Mouse (Mus musculus) cerebellum, adult 11 months (tissue): Measurements from ENCODE around the gene Gm13279.
"Not testable (repeated sequence)": the region's sequence is repeated elsewhere in the genome, so short reads cannot be mapped to it uniquely, and the experiment has no call there.

ENCODE experiments used
- DNase-seq: peaks from one replicate; pipeline ENCODE4 v3.0.0; 2022

Gm13279 gene

DNA sequence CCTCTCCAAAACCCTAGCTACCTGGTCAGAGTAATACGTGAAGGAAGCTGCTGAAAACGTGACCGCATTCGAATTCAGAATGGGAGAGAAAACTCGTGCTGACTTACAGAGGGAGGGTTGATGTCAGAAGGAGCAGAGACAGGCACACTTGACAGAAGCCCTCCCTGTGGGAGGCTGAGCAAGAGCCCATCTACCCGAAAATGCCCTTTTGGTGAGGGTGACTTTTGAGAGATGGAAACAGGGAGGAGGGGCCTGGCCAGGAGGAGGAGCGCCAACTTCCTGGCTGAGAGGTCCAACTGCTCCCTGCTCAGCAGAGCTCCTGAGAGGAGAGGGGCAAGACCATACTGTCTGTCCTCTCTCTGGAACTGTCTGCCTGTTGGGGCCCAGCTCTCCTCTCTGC lies 2.2 kb downstream of the Gm13279 start, which contains the start of gene Gm13285:
TSS of gene Gm13285 (plus strand) at position 301 of the 400 bp plus-strand sequence.
- DNase-seq, result not testable (repeated sequence)

DNA sequence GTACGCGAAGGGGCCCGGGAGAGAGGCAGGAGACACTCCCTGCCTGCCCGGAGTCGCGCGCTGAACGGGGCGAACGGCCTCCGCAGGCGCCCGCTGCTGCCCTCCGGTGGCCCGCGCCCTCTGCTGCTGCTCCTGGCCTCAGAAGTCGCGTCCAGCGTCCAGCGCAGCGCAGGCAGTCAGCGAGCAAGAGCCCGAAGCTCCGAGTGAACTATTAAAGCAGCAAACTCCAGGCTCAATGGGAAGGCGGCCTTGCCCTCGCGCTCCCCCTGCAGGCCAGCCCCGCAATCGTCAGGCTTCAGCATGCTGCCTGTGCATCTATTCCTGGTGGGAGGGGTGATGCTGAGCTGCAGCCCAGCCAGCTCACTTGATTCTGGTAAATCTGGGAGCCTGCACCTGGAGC lies 5.8 kb downstream of the Gm13279 start, which contains the start of gene Gm13287:
TSS of gene Gm13287 (plus strand) at position 301 of the 400 bp plus-strand sequence.
- DNase-seq, result not testable (repeated sequence)

DNA sequence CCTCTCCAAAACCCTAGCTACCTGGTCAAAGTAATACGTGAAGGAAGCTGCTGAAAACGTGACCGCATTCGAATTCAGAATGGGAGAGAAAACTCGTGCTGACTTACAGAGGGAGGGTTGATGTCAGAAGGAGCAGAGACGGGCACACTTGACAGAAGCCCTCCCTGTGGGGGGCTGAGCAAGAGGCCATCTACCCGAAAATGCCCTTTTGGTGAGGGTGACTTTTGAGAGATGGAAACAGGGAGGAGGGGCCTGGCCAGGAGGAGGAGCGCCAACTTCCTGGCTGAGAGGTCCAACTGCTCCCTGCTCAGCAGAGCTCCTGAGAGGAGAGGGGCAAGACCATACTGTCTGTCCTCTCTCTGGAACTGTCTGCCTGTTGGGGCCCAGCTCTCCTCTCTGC lies 8.0 kb downstream of the Gm13279 start, which contains the start of gene Gm13288:
TSS of gene Gm13288 (plus strand) at position 301 of the 400 bp plus-strand sequence.
- not testable (repeated sequence) for DNase-seq

DNA sequence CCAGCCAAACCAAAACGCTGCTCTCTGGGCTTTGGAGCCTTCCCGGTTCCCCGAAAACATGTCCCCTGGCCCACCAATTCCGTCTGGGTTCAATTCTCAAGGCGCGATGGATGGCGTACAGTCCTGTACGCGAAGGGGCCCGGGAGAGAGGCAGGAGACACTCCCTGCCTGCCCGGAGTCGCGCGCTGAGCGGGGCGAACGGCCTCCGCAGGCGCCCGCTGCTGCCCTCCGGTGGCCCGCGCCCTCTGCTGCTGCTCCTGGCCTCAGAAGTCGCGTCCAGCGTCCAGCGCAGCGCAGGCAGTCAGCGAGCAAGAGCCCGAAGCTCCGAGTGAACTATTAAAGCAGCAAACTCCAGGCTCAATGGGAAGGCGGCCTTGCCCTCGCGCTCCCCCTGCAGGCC lies 8.6 kb downstream of the Gm13279 start:
- peak; percentile 17 for DNase-seq

DNA sequence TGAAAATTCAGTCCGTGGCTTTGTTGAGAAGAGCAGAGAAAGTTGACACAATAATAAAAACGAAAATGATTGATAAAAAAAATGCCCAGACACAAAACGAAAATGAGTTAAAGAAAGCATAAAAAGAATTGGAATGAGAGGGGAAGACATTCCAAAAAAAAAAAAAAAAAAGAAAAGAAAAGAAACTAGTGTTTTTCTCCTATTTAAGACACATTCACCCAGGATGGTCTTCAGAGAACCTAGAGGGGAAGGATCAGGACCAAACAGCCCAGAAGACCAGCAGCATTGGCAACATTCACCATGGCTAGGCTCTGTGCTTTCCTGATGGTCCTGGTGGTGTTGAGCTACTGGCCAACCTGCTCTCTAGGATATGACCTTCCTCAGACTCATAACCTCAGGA lies 18.7 kb downstream of the Gm13279 start, which contains the start of gene Ifna7:
TSS of gene Ifna7 (plus strand) at position 301 of the 400 bp plus-strand sequence.
- DNase-seq, result no peak

DNA sequence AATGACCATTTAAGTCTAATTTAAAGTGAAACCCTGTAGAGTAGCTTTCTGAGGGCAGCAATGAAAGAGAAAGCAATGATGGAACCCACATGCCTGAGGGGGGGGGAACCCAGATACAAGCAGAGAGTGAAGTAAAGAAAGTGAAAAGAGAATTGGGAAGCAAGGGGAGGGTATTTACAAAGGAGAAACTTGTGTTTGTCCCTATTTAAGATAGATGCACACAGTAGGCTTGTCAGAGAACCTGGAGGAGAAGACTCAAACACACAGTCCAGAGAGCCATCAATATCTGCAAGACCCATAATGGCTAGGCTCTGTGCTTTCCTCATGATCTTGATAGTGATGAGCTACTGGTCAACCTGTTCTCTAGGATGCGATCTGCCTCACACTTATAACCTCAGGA lies 22.5 kb downstream of the Gm13279 start, which contains the start of gene Ifna11:
TSS of gene Ifna11 (plus strand) at position 301 of the 400 bp plus-strand sequence.
- DNase-seq, result no peak

DNA sequence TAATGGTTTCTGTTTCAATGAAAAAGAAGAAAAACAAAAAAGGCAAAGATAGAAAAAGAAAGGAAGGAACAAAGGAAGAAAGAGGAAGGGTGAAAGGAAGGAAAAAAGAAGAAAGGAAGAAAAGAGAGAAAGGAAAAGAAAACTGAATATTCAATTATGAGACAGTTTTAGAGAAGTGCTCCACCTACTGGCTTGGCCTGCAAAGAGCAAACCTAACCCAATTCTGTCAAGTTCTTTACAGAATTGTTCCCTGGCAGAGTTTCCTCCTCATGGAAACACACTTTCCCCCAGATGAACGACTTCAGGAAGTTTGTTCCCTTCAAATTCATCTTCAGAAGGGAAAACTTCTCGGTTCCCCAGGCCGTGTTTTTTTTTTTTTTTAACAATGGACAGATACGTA lies 25.8 kb downstream of the Gm13279 start:
- no peak for DNase-seq

DNA sequence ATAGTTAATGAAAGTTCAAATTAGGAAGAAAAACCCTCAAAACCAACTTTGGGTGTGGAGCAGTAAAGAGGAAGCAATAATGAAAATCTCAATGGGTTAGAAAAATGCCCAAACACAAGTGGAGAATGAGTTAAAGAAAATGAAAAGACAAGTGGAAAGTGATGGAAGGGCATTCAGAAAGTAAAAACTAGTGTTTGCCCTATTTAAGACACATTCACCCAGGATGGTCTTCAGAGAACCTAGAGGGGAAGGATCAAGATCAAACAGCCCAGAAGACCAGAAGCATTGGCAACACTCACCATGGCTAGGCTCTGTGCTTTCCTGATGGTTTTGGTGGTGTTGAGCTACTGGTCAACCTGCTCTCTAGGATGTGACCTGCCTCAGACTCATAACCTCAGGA lies 29.9 kb downstream of the Gm13279 start, which contains the start of gene Ifna6:
TSS of gene Ifna6 (plus strand) at position 301 of the 400 bp plus-strand sequence.
- DNase-seq, result not testable (repeated sequence)

DNA sequence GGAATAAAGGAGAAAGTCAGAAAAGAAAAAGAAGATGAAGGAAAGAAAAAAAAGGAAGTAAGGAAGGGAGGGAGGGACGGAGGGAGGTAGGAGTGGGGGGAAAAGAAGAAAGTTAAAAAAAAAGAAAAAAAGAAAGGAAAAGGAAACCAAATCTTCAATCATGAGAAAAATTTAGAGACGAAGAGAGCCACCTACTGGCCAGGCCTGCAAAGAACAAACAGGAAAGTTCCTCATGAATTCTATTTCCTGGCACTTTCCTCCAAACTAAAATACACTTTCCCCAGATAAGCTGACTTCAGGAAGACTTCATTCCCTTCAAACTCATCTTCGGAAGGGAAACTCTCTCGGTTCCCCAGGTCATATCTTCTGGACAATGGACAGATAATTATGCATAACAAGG lies 33.3 kb downstream of the Gm13279 start:
- no peak for DNase-seq

DNA sequence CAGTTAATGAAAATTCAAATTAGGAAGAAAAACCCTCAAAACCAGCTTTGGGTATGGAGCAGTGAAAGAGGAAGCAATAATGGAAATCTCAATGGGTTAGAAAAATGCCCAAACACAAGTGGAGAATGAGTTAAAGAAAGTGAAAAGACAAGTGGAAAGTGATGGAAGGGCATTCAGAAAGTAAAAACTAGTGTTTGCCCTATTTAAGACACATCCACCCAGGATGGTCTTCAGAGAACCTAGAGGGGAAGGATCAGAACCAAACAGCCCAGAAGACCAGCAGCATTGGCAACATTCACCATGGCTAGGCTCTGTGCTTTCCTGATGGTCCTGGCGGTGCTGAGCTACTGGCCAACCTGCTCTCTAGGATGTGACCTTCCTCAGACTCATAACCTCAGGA lies 38.0 kb downstream of the Gm13279 start, which contains the start of gene Ifna5:
TSS of gene Ifna5 (plus strand) at position 301 of the 400 bp plus-strand sequence.
- DNase-seq, result not testable (repeated sequence)

DNA sequence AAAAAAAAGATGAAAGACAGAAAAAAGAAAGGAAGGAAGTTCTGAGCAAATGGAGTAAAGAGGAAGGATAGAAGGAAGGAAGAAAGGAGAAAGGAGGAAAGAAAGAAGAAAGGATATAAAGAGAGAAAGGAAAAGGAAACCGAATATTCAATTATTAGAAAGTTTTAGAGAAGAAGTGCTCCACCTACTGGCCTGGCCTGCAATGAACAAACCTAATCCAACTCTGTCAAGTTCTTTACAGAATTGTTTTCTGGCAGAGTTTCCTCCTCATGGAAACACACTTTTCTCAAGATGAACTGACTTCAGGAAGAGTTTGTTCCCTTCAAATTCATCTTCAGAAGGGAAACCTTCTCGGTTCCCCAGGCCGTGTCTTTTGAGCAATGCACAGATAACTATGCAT lies 41.6 kb downstream of the Gm13279 start:
- no peak for DNase-seq

DNA sequence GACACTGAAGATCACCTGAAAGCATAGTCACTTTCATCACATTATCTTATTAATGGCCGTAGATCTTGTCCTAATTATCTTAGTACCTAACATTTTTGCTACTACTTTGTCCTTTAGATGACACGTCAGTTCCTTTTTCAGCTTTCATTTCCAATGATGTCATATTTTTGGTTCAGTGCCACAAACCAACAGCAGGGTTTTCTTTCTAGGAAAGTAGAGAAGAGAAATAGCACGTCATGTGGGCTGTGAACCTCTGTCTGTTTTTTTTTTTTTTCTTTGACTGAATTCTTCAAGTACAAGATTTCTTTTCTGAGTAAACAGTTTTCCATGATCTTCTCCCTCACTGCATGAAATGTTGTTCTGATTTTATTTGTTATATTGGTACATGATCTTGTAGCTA lies 42.9 kb downstream of the Gm13279 start:
- DNase-seq, result no peak

DNA sequence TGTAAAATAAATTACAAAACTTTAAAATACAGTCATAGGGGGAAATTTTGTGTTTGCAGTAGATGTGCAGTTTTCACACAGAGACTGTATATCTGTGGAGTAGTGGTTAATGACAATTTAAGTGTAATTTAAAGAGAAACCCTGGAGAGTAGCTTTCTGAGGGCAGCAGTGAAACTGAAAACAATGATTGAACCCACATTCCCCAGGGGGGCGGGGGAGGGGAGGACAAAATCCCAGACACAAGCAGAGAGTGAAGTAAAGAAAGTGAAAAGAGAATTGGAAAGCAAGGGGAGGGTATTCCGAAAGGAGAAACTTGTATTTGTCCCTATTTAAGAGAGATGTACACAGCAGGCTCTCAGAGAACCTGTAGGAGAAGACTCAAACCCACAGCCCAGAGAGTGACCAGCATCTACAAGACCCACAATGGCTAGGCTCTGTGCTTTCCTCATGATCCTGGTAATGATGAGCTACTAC lies 44.3 kb downstream of the Gm13279 start, which contains the start of gene Ifna4:
TSS of gene Ifna4 (plus strand) at position 424 of the 474 bp plus-strand sequence.
- no peak for DNase-seq

DNA sequence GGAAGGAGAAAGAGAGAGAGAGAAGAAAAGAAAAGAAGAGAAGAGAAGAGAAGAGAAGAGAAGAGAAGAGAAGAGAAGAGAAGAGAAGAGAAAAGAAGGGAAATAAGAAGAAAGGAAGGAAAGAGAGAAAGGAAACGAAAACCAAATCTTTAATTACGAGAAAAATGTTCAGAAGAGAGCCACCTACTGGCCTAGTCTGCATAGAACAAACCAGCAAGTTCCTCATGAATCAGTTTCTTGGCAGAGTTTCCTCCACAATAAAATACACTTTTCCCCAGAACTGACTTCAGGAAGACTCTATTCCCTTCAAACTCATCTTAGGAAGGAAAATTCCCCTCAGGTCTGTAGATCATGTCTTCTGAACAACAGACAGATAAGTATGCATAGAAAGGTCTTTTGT lies 48.1 kb downstream of the Gm13279 start:
- DNase-seq, result no peak
